Mouse (Mus musculus) gastrocnemius, postnatal 36 days (tissue): ENCODE results near the gene Alkal2. TPM values are rescaled to one million over a fixed set of nuclear protein-coding genes. Genes with fewer than 3 reads are reported as not detected.

Source experiments
- DNase-seq, 2 experiments: peaks; one replicate each; pipeline ENCODE4 v3.0.0; 2022
- intact Hi-C: fragments of 180-260 bp; cut with DNase I; formaldehyde crosslinking; loops from one replicate; pipeline ENCODE4 v1.15.1; 2025
- long read RNA-seq, 2 experiments: library from polyadenylated mRNA; stranded (forward); transcript quantifications; one replicate each; pipeline ENCODE4 v2.0.0; 2021
- total RNA-seq, 2 experiments: library from RNA; stranded (reverse); gene quantifications; 2 replicates each; pipeline ENCODE4 v1.2.3; 2021

Alkal2 gene
- under 1 TPM; 0.33 to 0.67 TPM for total RNA-seq
- long read RNA-seq, experiment 1, partial matches to known transcripts = 0 of 2 reads
- long read RNA-seq, experiment 1, other reads (novel, unspliced or antisense) = 1 of 2 reads
- long read RNA-seq, experiment 2, partial matches to known transcripts = 0 of 2 reads
- long read RNA-seq, experiment 2, other reads (novel, unspliced or antisense) = 0 of 2 reads

GRCm38 (mm10) chr12:30883986-30884621, at the start of gene Alkal2:
TSS of gene Alkal2 (plus strand) at chr12:30884322.
- peak in 1 of 2 experiments; percentile 15 for DNase-seq
- intact Hi-C loops = no loop called here

- no peak for DNase-seq
- intact Hi-C loops = no loop called here
Observed at GRCm38 (mm10) chr12:30848521-30848920, 35.6 kb upstream of the Alkal2 start.

GRCm38 (mm10) chr12:30850902-30851301, 33.2 kb upstream of the Alkal2 start:
- DNase-seq = no peak
- intact Hi-C loops = no loop called here

- intact Hi-C loops = no loop called here
- DNase-seq = no peak
Observed at GRCm38 (mm10) chr12:30851871-30852270, 32.3 kb upstream of the Alkal2 start.

- intact Hi-C loops = no loop called here
- no peak for DNase-seq
Observed at GRCm38 (mm10) chr12:30855442-30856159, 28.5 kb upstream of the Alkal2 start.

- DNase-seq = no peak
Observed at GRCm38 (mm10) chr12:30856172-30856571, 27.9 kb upstream of the Alkal2 start.

GRCm38 (mm10) chr12:30864347-30864746, 19.8 kb upstream of the Alkal2 start:
- intact Hi-C loops = no loop called here
- no peak for DNase-seq

More at GRCm38 (mm10) chr12:30856172-30856571, 27.9 kb upstream of the Alkal2 start:
- intact Hi-C loops = no loop called here

- intact Hi-C loops = no loop called here
- DNase-seq = no peak
Observed at GRCm38 (mm10) chr12:30865781-30866180, 18.3 kb upstream of the Alkal2 start.

- DNase-seq = no peak
- intact Hi-C loops = no loop called here
Observed at GRCm38 (mm10) chr12:30879447-30879846, 4.7 kb upstream of the Alkal2 start.

- no peak for DNase-seq
- intact Hi-C loops = no loop called here
Observed at GRCm38 (mm10) chr12:30883592-30883985, 533 bp upstream of the Alkal2 start.

GRCm38 (mm10) chr12:30884622-30885230, 604 bp downstream of the Alkal2 start:
- DNase-seq = no peak
- intact Hi-C loops = no loop called here

- DNase-seq = peak; percentile 36 to 44
- intact Hi-C loops = no loop called here
Observed at GRCm38 (mm10) chr12:30885891-30886290, 1.8 kb downstream of the Alkal2 start.

GRCm38 (mm10) chr12:30888003-30888402, 3.9 kb downstream of the Alkal2 start:
- intact Hi-C loops = no loop called here
- DNase-seq = no peak

GRCm38 (mm10) chr12:30890067-30890466, 5.9 kb downstream of the Alkal2 start:
- DNase-seq = peak in 1 of 2 experiments; percentile 29
- intact Hi-C loops = loop anchor here (2.0 kb wide), 1 partner anchor 293 kb away; no protein-coding TSS in a partner anchor

GRCm38 (mm10) chr12:30891438-30891837, 7.3 kb downstream of the Alkal2 start:
- intact Hi-C loops = loop anchor here (2.0 kb wide), 1 partner anchor 295 kb away; no protein-coding TSS in a partner anchor
- no peak for DNase-seq

GRCm38 (mm10) chr12:30897039-30897438, 12.9 kb downstream of the Alkal2 start:
- intact Hi-C loops = no loop called here

GRCm38 (mm10) chr12:30908658-30909057, 24.5 kb downstream of the Alkal2 start:
- no peak for DNase-seq
- intact Hi-C loops = no loop called here

More at GRCm38 (mm10) chr12:30897039-30897438, 12.9 kb downstream of the Alkal2 start:
- no peak for DNase-seq

- intact Hi-C loops = no loop called here
- no peak for DNase-seq
Observed at GRCm38 (mm10) chr12:30909881-30910280, 25.8 kb downstream of the Alkal2 start.

- intact Hi-C loops = no loop called here
- no peak for DNase-seq
Observed at GRCm38 (mm10) chr12:30910860-30911259, 26.7 kb downstream of the Alkal2 start.

GRCm38 (mm10) chr12:30911261-30912047, 27.3 kb downstream of the Alkal2 start, which contains the start of the genes Acp1 and Sh3yl1:
TSS of gene Acp1 (minus strand) at chr12:30911589.
TSS of gene Sh3yl1 (plus strand) at chr12:30911668.
- intact Hi-C loops = no loop called here
- peak; percentile 92 to 94 for DNase-seq
